Mouse (Mus musculus) heart, adult 18-20 months (tissue): ENCODE data around the gene 1700020N15Rik. TPM values are rescaled to one million over a fixed set of nuclear protein-coding genes. Genes with fewer than 3 reads are reported as not detected.
"Not testable (repeated sequence)": the region's sequence is repeated elsewhere in the genome, so short reads cannot be mapped to it uniquely, and the experiment has no call there.

Experiments used
- DNase-seq, 2 experiments: peaks; one replicate each; pipeline ENCODE4 v3.0.0; 2021 to 2022; ENCODE audit warnings: mixed read lengths in 1 of 2
- long read RNA-seq, 2 experiments: library from polyadenylated mRNA; stranded (forward); transcript quantifications; one replicate each; pipeline ENCODE4 v2.0.0; 2021
- total RNA-seq, 2 experiments: library from RNA; stranded (reverse); gene quantifications; 2 replicates each; pipeline ENCODE4 v1.2.3; 2021

The 1700020N15Rik gene
- total RNA-seq = not detected
- long read RNA-seq, experiment 1 = 0 reads
- long read RNA-seq, experiment 2 = 0 reads

GRCm38 (mm10) chrX:69945000-69945399, at the start of gene 1700020N15Rik:
1700020N15Rik (plus strand) TSS chrX:69945300.
- DNase-seq = not testable (repeated sequence)

GRCm38 (mm10) chrX:69976790-69977579, 31.9 kb downstream of the 1700020N15Rik start:
- DNase-seq = no peak
